Mouse (Mus musculus) urinary bladder, postnatal 10 days (tissue): ENCODE data around the gene Ifnz.
"Not testable (repeated sequence)": the region's sequence is repeated elsewhere in the genome, so short reads cannot be mapped to it uniquely, and the experiment has no call there.

ENCODE experiments used
- DNase-seq: peaks from one replicate; pipeline ENCODE4 v3.0.0; 2022; ENCODE audit warnings: low spot score

Gene Ifnz

DNA sequence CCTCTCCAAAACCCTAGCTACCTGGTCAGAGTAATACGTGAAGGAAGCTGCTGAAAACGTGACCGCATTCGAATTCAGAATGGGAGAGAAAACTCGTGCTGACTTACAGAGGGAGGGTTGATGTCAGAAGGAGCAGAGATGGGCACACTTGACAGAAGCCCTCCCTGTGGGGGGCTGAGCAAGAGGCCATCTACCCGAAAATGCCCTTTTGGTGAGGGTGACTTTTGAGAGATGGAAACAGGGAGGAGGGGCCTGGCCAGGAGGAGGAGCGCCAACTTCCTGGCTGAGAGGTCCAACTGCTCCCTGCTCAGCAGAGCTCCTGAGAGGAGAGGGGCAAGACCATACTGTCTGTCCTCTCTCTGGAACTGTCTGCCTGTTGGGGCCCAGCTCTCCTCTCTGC is at the start of gene Ifnz:
Ifnz (plus strand) TSS at position 301 of the 400 bp plus-strand sequence.
- not testable (repeated sequence) for DNase-seq

DNA sequence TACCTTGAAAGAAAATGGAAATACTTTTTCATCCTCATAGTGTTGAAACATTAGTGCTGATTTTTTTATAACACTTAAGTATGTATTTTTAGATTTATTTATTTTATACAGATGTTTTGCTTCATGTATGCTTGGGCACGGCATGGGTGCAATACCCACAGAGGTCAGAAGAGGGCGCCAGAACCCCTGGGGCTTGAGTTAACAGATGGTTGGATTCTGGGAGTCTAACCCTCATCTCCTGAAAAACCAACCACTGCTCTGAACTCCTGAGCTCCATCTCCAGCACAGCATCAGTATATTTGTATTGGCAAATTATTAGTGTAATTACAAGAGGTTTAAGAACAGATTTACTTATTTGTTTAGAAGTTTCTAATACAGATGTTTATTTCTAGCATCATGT is 43.5 kb upstream of the Ifnz start:
- no peak for DNase-seq

DNA sequence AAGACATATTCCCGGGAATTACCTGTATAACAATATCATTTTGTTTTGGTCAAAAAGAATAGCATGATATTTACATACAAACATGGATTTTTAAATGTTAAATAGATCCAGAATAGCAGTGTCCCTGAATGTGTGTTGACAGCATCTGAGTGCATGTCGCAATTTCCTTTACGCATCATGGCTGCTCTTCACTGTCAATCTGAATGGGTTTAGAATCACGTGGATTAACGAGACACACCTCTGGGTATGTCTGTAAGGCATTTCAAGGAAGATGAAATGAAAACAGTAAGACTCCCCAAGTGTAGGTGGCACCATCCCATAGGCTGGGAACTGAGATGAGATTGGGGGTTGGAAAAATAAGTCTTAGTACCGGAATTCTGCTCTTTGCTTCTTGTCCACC is 42.9 kb upstream of the Ifnz start:
- DNase-seq = no peak

DNA sequence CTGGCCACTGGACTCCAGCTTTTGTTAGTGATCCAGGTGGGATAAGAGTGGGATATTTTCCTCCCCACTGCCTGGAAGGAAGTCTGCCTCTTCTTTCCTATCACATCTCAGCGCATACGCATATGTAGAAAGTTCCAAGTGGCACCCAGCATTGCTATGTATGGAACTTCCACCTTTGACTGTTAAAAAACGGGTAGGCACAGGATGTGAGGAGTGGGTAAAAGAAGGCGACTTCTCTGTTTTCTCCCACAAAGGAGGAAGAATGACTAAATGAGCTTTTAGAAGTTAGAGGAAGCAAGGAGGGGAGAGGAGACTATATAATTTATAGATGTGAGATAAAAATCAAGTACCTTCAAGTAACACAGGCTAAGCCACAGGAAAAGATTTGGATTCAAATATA is 40.5 kb upstream of the Ifnz start:
- no peak for DNase-seq

DNA sequence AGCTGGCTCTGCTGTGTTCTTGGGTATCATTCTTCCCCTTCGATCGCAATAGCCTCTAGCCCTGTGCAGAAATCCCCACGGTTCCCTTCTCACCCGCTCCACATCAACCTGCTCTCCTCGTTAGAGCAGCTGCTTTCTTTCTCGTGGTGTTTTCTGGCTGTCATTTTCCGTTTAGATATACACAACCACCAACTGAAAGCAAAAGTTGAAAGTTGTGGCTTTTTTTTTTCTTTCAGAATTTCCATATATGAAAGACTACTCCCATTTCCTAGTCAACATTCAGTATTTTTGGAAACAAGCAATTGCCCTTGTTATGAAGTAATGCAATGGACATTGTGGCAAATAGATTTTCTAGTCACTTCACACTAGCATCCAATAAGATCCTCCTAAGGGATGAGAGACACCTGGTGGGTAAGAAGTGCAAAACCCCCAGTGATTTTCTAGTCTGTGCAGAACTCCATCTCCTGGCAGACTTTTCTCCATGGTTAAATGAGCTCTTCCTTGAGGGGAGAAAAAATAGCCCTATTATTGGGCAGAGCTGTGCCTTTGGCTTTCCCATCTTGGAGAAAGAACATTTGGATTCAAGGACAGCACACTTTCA is 39.1 kb upstream of the Ifnz start:
- no peak for DNase-seq

DNA sequence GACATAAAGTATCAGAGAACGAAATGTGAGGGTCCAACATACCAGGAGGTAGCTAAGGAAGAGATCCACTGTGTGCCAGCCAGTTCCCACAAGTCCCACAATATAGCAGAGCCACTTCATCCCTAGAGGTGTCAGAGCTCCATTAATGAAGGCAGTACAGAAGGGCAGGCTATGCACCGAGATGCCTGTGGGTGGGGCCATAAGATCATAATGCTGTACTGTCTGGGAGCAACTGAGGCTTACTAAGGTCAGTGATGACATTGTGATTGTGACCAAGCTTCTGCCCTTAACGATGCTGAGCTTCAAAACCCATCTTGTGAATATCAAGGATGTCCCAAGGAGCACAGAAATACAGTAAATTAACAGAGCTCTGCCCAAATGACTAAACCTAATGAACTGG is 37.7 kb upstream of the Ifnz start:
- no peak for DNase-seq

DNA sequence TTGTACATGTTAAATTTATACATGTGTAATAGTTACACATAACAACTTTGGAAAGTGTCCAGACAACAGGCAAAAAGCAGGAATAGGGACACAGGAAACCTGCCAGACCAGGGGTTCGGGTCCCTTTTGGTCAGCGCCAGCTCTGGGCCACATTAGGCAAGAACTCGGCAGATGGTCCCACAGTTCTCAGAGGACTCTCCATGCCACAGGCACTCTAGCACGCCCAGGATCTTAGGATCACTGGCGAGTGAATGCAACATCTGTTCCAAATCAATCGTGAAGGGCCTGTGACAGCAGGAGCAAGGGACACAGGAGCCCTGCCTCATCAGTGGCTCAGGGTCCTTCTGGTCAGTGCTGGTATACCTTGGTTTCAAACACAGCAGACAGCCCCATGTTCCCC is 32.0 kb upstream of the Ifnz start:
- no peak for DNase-seq

DNA sequence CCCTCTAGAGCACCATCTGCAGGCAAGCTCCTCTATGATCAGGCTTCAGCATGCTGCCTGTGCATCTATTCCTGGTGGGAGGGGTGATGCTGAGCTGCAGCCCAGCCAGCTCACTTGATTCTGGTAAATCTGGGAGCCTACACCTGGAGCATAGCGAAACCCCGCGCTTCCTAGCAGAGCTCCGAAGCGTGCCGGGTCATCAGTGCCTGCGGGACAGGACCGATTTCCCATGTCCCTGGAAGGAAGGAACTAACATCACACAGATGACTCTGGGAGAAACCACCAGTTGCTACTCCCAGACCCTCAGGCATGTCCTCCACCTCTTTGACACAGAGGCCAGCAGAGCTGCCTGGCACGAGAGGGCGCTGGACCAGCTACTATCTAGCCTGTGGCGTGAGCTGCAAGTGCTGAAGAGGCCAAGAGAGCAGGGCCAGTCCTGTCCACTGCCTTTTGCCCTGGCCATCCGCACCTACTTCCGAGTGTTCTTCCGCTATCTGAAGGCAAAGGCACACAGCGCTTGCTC is 27.1 kb upstream of the Ifnz start, which contains the start of gene Gm13271:
Gm13271 (plus strand) TSS at position 51 of the 523 bp plus-strand sequence.
- peak; percentile 72 for DNase-seq

DNA sequence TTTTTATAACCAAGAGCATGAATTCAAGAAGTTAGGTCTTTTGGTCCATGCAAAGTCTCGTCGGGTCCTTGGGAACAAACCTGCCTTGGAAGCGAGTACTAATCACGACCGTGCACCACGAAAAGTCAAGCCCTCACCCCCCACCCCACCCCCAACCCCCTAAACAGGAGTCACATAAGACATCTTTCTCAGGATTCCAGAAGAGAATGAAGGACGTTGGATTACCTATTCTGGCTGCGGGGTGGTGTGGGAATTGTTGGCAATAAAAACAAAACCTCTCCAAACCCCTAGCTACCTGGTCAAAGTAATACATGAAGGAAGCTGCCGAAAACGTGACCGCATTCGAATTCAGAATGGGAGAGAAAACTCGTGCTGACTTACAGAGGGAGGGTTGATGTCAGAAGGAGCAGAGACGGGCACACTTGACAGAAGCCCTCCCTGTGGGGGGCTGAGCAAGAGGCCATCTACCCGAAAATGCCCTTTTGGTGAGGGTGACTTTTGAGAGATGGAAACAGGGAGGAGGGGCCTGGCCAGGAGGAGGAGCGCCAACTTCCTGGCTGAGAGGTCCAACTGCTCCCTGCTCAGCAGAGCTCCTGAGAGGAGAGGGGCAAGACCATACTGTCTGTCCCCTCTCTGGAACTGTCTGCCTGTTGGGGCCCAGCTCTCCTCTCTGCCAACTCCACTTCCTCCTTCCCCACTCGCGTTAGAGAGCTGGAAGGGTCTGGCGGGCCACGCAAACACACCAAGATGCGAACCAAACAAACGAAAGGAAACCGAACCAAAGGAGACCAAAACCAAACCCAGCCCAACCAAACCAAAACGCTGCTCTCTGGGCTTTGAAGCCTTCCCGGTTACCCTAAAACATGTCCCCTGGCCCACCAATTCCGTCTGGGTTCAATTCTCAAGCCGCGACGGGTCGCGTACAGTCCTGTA is 25.1 kb upstream of the Ifnz start:
- not testable (repeated sequence) for DNase-seq

DNA sequence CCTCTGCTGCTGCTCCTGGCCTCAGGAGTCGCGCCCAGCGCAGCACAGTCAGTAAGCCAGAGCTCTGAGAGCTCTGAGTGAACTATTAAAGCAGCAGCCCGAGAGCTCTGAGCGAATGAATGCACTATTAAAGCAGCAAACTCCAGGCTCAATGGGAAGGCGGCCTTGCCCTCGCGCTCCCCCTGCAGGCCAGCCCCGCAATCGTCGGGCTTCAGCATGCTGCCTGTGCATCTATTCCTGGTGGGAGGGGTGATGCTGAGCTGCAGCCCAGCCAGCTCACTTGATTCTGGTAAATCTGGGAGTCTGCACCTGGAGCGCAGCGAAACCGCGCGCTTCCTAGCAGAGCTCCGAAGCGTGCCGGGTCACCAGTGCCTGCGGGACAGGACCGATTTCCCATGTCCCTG is 24.3 kb upstream of the Ifnz start:
- peak; percentile 88 for DNase-seq

DNA sequence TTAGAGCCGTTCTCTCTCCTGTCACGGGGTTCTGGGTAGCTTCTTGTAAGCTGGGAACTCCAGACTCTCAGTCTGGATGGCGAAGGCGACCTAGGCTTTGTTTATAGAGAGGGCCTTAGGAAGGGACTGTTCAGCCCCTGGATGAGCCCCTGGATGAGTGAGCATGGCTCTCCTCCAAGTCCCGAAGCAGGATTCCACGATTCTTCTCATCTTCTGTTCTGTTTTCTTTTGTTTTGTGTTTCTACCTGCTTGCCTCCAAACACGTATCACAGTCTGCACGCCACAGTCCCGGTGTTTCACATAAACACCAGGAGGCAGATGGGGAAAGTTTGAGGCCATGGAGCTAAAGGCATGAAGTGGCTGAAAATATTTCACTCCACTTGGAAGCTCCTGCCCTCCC is 23.2 kb upstream of the Ifnz start:
- not testable (repeated sequence) for DNase-seq

DNA sequence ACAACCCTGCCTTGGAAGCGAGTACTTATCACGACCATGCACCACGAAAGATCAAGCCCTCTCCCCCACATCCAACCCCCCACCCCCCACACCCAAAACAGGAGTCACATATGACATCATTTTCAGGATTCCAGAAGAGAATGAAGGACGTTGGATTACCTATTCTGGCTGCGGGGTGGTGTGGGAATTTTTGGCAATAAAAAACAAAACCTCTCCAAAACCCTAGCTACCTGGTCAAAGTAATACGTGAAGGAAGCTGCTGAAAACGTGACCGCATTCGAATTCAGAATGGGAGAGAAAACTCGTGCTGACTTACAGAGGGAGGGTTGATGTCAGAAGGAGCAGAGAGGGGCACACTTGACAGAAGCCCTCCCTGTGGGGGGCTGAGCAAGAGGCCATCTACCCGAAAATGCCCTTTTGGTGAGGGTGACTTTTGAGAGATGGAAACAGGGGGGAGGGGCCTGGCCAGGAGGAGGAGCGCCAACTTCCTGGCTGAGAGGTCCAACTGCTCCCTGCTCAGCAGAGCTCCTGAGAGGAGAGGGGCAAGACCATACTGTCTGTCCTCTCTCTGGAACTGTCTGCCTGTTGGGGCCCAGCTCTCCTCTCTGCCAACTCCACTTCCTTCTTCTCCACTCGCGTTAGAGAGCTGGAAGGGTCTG is 22.2 kb upstream of the Ifnz start, which contains the start of gene Gm13283:
Gm13283 (plus strand) TSS at position 510 of the 659 bp plus-strand sequence.
- peak; percentile 41 for DNase-seq

DNA sequence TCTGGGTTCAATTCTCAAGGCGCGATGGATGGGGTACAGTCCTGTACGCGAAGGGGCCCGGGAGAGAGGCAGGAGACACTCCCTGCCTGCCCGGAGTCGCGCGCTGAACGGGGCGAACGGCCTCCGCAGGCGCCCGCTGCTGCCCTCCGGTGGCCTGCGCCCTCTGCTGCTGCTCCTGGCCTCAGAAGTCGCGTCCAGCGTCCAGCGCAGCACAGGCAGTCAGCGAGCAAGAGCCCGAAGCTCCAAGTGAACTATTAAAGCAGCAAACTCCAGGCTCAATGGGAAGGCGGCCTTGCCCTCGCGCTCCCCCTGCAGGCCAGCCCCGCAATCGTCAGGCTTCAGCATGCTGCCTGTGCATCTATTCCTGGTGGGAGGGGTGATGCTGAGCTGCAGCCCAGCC is 21.5 kb upstream of the Ifnz start:
- DNase-seq = not testable (repeated sequence)

DNA sequence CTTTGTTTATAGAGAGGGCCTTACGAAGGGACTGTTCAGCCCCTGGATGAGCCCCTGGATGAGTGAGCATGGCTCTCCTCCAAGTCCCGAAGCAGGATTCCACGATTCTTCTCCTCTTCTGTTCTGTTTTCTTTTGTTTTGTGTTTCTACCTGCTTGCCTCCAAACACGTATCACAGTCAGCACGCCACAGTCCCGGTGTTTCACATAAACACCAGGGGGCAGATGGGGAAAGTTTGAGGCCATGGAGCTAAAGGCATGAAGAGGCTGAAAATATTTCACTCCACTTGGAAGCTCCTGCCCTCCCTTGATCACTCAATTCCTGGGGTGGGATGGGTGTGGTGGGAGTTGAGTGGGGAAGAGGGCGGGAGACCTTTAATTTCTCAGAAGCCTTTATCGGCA is 20.2 kb upstream of the Ifnz start:
- DNase-seq = peak; percentile 76

DNA sequence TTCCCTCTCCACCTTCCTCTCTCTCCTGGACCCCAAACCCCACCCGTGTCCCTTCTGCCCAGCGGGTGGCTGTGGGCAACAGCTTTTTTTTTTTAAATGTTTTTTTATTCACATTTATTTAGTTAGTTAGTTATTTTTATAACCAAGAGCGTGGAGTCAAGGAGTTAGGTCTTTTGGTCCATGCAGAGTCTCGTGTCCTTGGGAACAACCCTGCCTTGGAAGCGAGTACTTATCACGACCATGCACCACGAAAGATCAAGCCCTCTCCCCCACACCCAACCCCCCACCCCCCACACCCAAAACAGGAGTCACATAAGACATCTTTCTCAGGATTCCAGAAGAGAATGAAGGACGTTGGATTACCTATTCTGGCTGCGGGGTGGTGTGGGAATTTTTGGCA is 19.6 kb upstream of the Ifnz start:
- not testable (repeated sequence) for DNase-seq

DNA sequence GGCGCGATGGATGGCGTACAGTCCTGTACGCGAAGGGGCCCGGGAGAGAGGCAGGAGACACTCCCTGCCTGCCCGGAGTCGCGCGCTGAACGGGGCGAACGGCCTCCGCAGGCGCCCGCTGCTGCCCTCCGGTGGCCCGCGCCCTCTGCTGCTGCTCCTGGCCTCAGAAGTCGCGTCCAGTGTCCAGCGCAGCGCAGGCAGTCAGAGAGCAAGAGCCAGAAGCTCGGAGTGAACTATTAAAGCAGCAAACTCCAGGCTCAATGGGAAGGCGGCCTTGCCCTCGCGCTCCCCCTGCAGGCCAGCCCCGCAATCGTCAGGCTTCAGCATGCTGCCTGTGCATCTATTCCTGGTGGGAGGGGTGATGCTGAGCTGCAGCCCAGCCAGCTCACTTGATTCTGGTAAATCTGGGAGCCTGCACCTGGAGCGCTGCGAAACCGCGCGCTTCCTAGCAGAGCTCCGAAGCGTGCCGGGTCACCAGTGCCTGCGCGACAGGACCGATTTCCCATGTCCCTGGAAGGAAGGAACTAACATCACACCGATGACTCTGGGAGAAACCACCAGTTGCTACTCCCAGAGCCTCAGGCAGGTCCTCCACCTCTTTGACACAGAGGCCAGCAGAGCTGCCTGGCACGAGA is 18.4 kb upstream of the Ifnz start:
- DNase-seq = not testable (repeated sequence)

DNA sequence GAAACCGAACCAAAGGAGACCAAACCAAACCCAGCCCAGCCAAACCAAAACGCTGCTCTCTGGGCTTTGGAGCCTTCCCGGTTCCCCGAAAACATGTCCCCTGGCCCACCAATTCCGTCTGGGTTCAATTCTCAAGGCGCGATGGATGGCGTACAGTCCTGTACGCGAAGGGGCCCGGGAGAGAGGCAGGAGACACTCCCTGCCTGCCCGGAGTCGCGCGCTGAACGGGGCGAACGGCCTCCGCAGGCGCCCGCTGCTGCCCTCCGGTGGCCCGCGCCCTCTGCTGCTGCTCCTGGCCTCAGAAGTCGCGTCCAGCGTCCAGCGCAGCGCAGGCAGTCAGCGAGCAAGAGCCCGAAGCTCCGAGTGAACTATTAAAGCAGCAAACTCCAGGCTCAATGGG is 8.4 kb upstream of the Ifnz start, which contains the start of gene Gm13290:
Gm13290 (plus strand) TSS at position 301 of the 400 bp plus-strand sequence.
- DNase-seq = not testable (repeated sequence)

DNA sequence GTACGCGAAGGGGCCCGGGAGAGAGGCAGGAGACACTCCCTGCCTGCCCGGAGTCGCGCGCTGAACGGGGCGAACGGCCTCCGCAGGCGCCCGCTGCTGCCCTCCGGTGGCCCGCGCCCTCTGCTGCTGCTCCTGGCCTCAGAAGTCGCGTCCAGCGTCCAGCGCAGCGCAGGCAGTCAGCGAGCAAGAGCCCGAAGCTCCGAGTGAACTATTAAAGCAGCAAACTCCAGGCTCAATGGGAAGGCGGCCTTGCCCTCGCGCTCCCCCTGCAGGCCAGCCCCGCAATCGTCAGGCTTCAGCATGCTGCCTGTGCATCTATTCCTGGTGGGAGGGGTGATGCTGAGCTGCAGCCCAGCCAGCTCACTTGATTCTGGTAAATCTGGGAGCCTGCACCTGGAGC is 5.3 kb upstream of the Ifnz start, which contains the start of gene Gm13289:
Gm13289 (plus strand) TSS at position 301 of the 400 bp plus-strand sequence.
- DNase-seq = not testable (repeated sequence)

DNA sequence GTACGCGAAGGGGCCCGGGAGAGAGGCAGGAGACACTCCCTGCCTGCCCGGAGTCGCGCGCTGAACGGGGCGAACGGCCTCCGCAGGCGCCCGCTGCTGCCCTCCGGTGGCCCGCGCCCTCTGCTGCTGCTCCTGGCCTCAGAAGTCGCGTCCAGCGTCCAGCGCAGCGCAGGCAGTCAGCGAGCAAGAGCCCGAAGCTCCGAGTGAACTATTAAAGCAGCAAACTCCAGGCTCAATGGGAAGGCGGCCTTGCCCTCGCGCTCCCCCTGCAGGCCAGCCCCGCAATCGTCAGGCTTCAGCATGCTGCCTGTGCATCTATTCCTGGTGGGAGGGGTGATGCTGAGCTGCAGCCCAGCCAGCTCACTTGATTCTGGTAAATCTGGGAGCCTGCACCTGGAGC is 2.4 kb upstream of the Ifnz start, which contains the start of gene Gm13272:
Gm13272 (plus strand) TSS at position 301 of the 400 bp plus-strand sequence.
- not testable (repeated sequence) for DNase-seq

DNA sequence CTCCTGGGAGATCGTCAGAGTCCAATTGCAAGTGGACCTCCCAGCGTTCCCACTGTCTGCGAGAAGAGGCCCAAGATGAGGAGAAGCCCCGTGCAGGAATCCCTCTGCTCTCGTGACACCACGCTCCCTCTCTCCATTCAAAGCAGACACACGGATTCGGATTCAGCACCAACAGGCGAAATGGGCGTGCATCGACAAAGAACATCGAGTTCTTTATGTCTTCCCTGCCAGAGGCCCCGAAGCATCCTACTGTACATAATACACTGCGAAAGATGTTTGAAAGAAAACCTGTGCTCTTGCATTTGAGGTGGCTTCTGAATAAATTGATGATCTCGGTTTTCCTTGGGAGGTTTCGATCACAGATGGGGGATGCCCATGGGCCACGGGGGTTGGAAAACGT is 1.6 kb upstream of the Ifnz start:
- DNase-seq = not testable (repeated sequence)

DNA sequence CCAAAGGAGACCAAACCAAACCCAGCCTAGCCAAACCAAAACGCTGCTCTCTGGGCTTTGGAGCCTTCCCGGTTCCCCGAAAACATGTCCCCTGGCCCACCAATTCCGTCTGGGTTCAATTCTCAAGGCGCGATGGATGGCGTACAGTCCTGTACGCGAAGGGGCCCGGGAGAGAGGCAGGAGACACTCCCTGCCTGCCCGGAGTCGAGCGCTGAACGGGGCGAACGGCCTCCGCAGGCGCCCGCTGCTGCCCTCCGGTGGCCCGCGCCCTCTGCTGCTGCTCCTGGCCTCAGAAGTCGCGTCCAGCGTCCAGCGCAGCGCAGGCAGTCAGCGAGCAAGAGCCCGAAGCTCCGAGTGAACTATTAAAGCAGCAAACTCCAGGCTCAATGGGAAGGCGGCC is 404 bp downstream of the Ifnz start:
- DNase-seq = not testable (repeated sequence)

DNA sequence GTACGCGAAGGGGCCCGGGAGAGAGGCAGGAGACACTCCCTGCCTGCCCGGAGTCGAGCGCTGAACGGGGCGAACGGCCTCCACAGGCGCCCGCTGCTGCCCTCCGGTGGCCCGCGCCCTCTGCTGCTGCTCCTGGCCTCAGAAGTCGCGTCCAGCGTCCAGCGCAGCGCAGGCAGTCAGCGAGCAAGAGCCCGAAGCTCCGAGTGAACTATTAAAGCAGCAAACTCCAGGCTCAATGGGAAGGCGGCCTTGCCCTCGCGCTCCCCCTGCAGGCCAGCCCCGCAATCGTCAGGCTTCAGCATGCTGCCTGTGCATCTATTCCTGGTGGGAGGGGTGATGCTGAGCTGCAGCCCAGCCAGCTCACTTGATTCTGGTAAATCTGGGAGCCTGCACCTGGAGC is 3.5 kb downstream of the Ifnz start, which contains the start of gene Gm13276:
Gm13276 (plus strand) TSS at position 301 of the 400 bp plus-strand sequence.
- not testable (repeated sequence) for DNase-seq
